Mouse (Mus musculus) 3T3-L1 (cell line): ENCODE data around the gene Proser3.
"Not testable (repeated sequence)": the region's sequence is repeated elsewhere in the genome, so short reads cannot be mapped to it uniquely, and the experiment has no call there.

Experiments
- DNase-seq: peaks from one replicate; pipeline ENCODE4 v3.0.0-alpha.2; 2015; ENCODE audit warnings: low read depth, low spot score

The Proser3 gene

GRCm38 (mm10) chr7:30544327-30544726, 7.8 kb downstream of the Proser3 start:
- DNase-seq, result no peak

GRCm38 (mm10) chr7:30540572-30540971, 11.5 kb downstream of the Proser3 start:
- DNase-seq, result no peak

GRCm38 (mm10) chr7:30534633-30535577, 17.2 kb downstream of the Proser3 start, which contains the start of gene Arhgap33:
Arhgap33 (minus strand) TSS chr7:30535060.
- peak; percentile 92 for DNase-seq

GRCm38 (mm10) chr7:30533941-30534632, 18.0 kb downstream of the Proser3 start:
- no peak for DNase-seq

- DNase-seq, result peak; percentile 49
These were observed 19.2 kb downstream of the Proser3 start for GRCm38 (mm10) chr7:30532931-30533330.

- DNase-seq, result no peak
These were observed 20.7 kb downstream of the Proser3 start for GRCm38 (mm10) chr7:30531291-30531815.

- no peak for DNase-seq
These were observed 25.1 kb downstream of the Proser3 start for GRCm38 (mm10) chr7:30526981-30527380.

- DNase-seq, result no peak
These were observed 25.7 kb downstream of the Proser3 start for GRCm38 (mm10) chr7:30526399-30526798.

GRCm38 (mm10) chr7:30525954-30526353, 26.1 kb downstream of the Proser3 start:
- DNase-seq, result no peak

GRCm38 (mm10) chr7:30524487-30524886, 27.6 kb downstream of the Proser3 start:
- DNase-seq, result peak; percentile 90

- no peak for DNase-seq
These were observed 29.2 kb downstream of the Proser3 start for GRCm38 (mm10) chr7:30522871-30523270.

- no peak for DNase-seq
These were observed 31.2 kb downstream of the Proser3 start for GRCm38 (mm10) chr7:30520856-30521255.

GRCm38 (mm10) chr7:30520396-30520795, 31.7 kb downstream of the Proser3 start:
- no peak for DNase-seq

GRCm38 (mm10) chr7:30518325-30518724, 33.8 kb downstream of the Proser3 start:
- no peak for DNase-seq

- no peak for DNase-seq
These were observed 36.9 kb downstream of the Proser3 start for GRCm38 (mm10) chr7:30515003-30515760.

- DNase-seq, result no peak
These were observed 44.0 kb downstream of the Proser3 start for GRCm38 (mm10) chr7:30508061-30508460.

GRCm38 (mm10) chr7:30501159-30501558, 50.9 kb downstream of the Proser3 start:
- not testable (repeated sequence) for DNase-seq

- DNase-seq, result not testable (repeated sequence)
These were observed 56.5 kb downstream of the Proser3 start for GRCm38 (mm10) chr7:30495506-30496042.

GRCm38 (mm10) chr7:30493401-30493931, 58.6 kb downstream of the Proser3 start, which contains the start of gene Prodh2:
Prodh2 (plus strand) TSS chr7:30493622.
- no peak for DNase-seq

- DNase-seq, result peak; percentile 79
These were observed 59.3 kb downstream of the Proser3 start for GRCm38 (mm10) chr7:30492765-30493164.

GRCm38 (mm10) chr7:30490957-30491307, 61.2 kb downstream of the Proser3 start:
- DNase-seq, result peak; percentile 5
